Mouse (Mus musculus) skeletal muscle tissue, postnatal 0 days (tissue): ENCODE results near the gene Teddm3. TPM values are rescaled to one million over a fixed set of nuclear protein-coding genes. Genes with fewer than 3 reads are reported as not detected.

ENCODE experiments used
- polyA plus RNA-seq: library from polyadenylated mRNA; unstranded; fragments of >200 nt; fragmentation: Nextera tagmentation; extraction: Ambion mirVana; gene quantifications from 2 replicates; pipeline ENCODE4 v1.2.1, GENCODE M21; 2015

Teddm3 gene
- 0.17 TPM in 1 of 2 replicates, not detected in the other for polyA plus RNA-seq

DNA sequence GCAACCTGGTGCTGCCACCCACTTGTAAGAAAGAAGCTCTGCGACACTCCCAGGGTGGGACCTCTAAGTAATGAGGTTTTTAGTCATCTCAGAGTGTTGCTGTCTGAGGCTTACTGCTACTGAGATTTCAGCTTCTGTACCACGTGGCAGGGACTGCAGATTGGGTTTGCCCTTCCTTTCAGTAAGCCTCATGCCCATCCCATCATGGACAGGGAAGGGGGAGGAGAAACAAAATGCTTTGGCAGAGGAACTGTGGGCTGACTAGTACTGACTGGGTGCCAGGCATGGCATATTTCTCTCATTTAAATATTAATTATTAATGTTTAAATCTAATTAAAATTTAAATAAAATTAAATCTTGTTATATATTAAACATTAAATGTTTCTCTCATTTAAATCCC is at the start of gene Teddm3:
Teddm3 (minus strand) TSS at position 101 of the 400 bp plus-strand sequence.

Other genes starting within 250 kb of the Teddm3 start
- 9.5 TPM in 2 replicates for gene Ephb3, start 50.8 kb upstream of the Teddm3 start, polyA plus RNA-seq